Mouse (Mus musculus) urinary bladder, postnatal 10 days (tissue): ENCODE data around the gene Mxra8.

ENCODE experiments used
- DNase-seq: peaks from one replicate; pipeline ENCODE4 v3.0.0; 2022; ENCODE audit warnings: low spot score

The Mxra8 gene

DNA sequence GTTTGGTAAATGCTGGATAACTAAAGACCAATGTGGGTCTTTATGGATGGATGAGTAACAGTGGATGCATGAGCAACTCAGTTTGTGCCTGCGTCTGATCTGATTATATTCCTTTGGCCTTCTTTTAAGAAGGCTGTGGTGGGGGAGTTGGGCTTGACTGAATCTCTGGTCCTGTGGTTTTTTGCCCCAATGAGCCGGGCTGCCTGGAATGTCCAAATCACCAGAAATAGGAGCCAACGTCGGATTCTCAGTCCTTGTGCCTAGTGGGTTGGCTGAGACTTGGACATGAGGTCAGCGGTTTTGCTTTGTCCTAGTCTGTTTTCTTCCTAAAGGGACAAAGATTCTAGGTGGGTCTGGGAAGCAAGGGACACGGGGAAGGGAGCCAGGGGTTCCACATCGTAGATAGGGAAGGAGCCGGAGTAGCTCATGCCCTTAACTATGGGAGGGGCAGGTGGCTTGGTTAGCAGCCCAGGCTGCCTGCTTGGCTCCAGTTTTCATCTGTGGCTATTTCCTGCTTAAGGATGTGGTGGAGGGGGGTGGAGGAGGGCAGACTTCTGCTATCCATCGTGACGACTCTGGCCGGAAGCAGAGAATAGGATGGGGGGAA is 2.0 kb upstream of the Mxra8 start:
- DNase-seq = no peak

GRCm38 (mm10) chr4:155838187-155839153 is 1.0 kb upstream of the Mxra8 start:
- no peak for DNase-seq

- DNase-seq = peak; percentile 3
These were observed 859 bp downstream of the Mxra8 start for GRCm38 (mm10) chr4:155840076-155841002.

DNA sequence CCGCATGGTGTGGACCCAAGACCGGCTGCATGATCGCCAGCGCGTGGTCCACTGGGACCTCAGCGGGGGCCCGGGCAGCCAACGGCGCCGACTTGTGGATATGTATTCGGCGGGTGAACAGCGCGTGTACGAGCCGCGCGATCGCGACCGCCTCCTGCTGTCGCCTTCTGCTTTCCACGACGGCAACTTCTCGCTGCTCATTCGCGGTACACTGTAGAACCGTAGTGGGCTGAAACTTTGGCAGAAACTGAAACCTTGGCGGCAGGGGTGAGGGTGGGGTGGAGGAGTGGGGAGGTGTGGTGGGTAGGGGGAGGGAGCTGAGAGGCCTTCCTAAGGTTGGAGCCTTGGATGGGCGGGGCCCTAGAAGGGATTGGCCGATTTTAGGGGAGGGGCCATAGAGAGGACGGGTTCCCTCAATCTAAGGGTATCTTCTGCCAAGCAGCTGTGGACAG is 1.5 kb downstream of the Mxra8 start:
- DNase-seq = peak; percentile 9

- no peak for DNase-seq
These were observed 2.3 kb downstream of the Mxra8 start for GRCm38 (mm10) chr4:155841651-155842270.

GRCm38 (mm10) chr4:155843231-155843630 is 3.8 kb downstream of the Mxra8 start:
- no peak for DNase-seq

GRCm38 (mm10) chr4:155846871-155847578 is 7.5 kb downstream of the Mxra8 start, which contains the start of gene Dvl1:
Gene Dvl1 (plus strand): TSS chr4:155847402.
- DNase-seq = peak; percentile 92

GRCm38 (mm10) chr4:155847591-155848352 is 8.3 kb downstream of the Mxra8 start:
- DNase-seq = no peak

GRCm38 (mm10) chr4:155848434-155849095 is 9.1 kb downstream of the Mxra8 start:
- DNase-seq = no peak

GRCm38 (mm10) chr4:155849391-155849790 is 9.9 kb downstream of the Mxra8 start:
- no peak for DNase-seq

DNA sequence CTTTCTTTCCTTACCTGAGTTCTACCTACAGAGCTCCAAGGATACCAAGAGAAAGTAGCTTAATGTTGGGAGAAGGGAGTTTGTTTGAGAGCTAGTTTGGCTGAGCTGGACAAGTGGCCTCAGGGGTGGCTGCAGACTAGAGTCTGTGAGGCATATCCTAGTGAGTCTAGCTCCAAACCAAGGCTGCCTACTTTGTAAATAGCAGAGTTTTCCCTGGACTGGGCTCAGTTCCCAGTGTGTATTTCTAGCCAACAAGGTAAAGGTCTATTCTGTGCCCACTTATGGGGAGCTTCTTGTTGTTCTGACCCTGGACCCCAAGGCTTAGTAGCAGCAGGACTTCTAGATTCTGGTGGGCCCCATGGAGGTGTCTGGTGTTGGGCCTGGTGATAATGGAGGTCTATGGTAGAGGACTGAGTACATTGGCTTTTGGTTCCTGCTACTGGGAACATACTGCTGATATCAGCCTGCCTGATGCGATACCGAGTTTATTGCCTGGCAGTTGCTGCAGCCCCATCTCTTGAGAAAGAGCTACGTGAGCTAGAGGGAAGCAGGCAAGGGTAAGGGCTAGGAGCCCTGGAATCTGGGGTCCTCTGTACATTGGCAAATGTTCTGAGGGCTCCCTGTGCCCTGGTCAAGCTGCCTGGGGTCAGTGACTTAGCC is 10.4 kb downstream of the Mxra8 start:
- no peak for DNase-seq

- DNase-seq = no peak
These were observed 11.9 kb downstream of the Mxra8 start for GRCm38 (mm10) chr4:155851368-155851767.

- no peak for DNase-seq
These were observed 12.5 kb downstream of the Mxra8 start for GRCm38 (mm10) chr4:155851951-155852411.

- no peak for DNase-seq
These were observed 13.9 kb downstream of the Mxra8 start for GRCm38 (mm10) chr4:155853421-155853820.

GRCm38 (mm10) chr4:155854991-155855390 is 15.5 kb downstream of the Mxra8 start:
- DNase-seq = no peak

DNA sequence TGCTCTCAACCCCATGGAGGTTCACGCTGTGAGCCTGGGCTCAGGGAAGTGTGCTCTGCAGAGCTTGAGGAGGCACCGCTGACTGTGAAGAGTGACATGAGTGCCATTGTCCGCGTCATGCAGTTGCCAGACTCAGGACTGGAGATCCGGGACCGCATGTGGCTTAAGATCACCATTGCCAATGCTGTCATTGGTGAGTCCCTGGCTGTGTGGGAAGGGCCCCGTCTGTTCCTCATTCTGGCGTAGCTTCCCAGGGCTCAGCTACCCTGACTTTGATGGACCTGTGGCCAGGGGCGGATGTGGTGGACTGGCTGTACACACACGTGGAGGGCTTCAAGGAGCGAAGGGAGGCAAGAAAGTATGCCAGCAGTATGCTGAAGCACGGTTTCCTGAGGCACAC is 16.6 kb downstream of the Mxra8 start:
- no peak for DNase-seq

- DNase-seq = no peak
These were observed 17.4 kb downstream of the Mxra8 start for GRCm38 (mm10) chr4:155856881-155857280.

- no peak for DNase-seq
These were observed 19.8 kb downstream of the Mxra8 start for GRCm38 (mm10) chr4:155859318-155859717.

DNA sequence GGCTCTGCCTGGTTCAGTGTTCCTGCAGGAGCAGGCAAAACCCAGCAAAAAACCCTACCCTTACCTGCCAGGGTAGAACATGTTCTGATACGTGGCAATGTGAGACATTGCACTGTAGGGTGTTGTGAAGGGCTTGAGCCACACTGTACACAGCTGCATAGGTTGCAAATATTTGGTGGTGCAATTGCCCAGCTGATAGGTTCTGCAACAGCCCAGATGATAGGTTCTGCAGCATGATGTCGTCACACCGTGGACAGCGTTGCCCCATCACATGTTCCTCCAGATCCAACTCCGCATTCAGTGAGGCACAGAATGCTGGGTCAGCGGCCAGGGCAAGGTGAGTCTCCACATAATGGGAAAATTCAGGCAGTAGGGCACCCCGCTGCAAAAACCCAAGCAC is 22.3 kb downstream of the Mxra8 start:
- DNase-seq = no peak
